Mouse (Mus musculus): ENCODE data around the gene Rpl36al.

- TF ChIP-seq CTCF (IDR thresholded peaks at IDR 0.05; ENCODE audit: low read depth) = no peak
- no peak for TF ChIP-seq EP300 (optimal IDR thresholded peaks at IDR 0.05)
Measured at GRCm38 (mm10) chr12:69156436-69156835, 27.4 kb downstream of the Rpl36al start.

Data from stomach, postnatal 0 days (tissue).